Mouse (Mus musculus) heart, embryonic 16.5 days (tissue): ENCODE data around the gene Btbd35f16. TPM values are rescaled to one million over a fixed set of nuclear protein-coding genes. Genes with fewer than 3 reads are reported as not detected.
"Not testable (repeated sequence)": the region's sequence is repeated elsewhere in the genome, so short reads cannot be mapped to it uniquely, and the experiment has no call there.

Experiments used
- ATAC-seq: fragments of 200-750 bp; cut with Nextera tagmentation; replicated peaks from 2 replicates; pipeline ENCODE4 v1.8.0; 2017; ENCODE audit warnings: moderate number of reproducible peaks; ENCODE audit not compliant: insufficient read depth, low FRiP score; ENCODE audit errors: extremely low read depth
- H3K27ac ChIP-seq: fragments of 300-500 bp; sonication (generic); 2 replicates; pipeline ENCODE4 v1.5.1; 2014; ENCODE audit warnings: mild to moderate bottlenecking, low read length, control low read depth, moderate library complexity
- H3K27me3 ChIP-seq: fragments of 300-500 bp; sonication (generic); 2 replicates; pipeline ENCODE4 v1.6.1; 2014; ENCODE audit warnings: low read length, mixed read lengths; ENCODE audit not compliant: control insufficient read depth, insufficient read depth
- H3K36me3 ChIP-seq: fragments of 300-500 bp; sonication (generic); 2 replicates; pipeline ENCODE4 v1.6.1; 2014; ENCODE audit not compliant: control insufficient read depth, insufficient read depth
- H3K4me1 ChIP-seq: fragments of 300-500 bp; sonication (generic); 2 replicates; pipeline ENCODE4 v1.6.1; 2014; ENCODE audit warnings: low read length, mixed read lengths; ENCODE audit not compliant: control insufficient read depth, insufficient read depth
- H3K4me2 ChIP-seq: fragments of 300-500 bp; sonication (generic); 2 replicates; pipeline ENCODE4 v1.6.1; 2014; ENCODE audit warnings: low read depth, mild to moderate bottlenecking, control low read depth, low read length
- H3K4me3 ChIP-seq: fragments of 300-500 bp; sonication (generic); 2 replicates; pipeline ENCODE4 v1.5.1; 2014; ENCODE audit warnings: mild to moderate bottlenecking, control low read depth, low read length
- H3K9ac ChIP-seq: fragments of 300-500 bp; sonication (generic); 2 replicates; pipeline ENCODE4 v1.6.1; 2014; ENCODE audit warnings: low read length, control low read depth
- H3K9me3 ChIP-seq: fragments of 300-500 bp; sonication (generic); replicated peaks from 2 replicates; pipeline ENCODE4 v1.6.1; 2016; ENCODE audit warnings: low read length; ENCODE audit not compliant: control insufficient read depth
- WGBS: fragments of 180-500 bp; shearing (Covaris S2); extraction: QIAGEN DNeasy Blood & Tissue Kit; methylation state at CpG from one replicate; pipeline ENCODE4 v1.1.7; 2014; 5-methylcytosine and 5-hydroxymethylcytosine counted together
- polyA plus RNA-seq: library from polyadenylated mRNA; unstranded; fragments of >200 nt; fragmentation: Nextera tagmentation; extraction: Ambion mirVana; gene quantifications from 2 replicates; pipeline ENCODE4 v1.2.1, GENCODE M21; 2015

The Btbd35f16 gene
- polyA plus RNA-seq, result not detected in 2 replicates

DNA sequence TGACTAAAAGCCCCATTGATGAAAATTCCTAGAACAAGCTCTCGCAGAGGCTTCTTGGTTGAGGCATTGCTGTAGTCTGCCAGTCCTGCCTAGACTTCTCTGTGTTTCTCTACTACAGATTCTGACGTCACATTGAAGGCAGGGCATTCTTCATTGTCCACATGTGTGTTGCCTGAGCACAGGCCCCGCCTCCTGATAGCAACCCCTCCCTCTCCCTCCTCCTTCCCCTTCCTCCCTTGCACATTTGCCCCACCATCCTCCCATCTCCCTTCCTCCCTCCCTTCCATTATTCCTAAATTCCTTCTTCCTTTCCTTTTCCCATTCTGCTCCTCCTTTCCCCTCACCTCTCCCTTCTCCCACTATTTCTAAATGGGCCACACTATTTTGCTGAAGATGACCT lies at the start of gene Btbd35f16:
Gene Btbd35f16 (minus strand): TSS at position 101 of the 400 bp plus-strand sequence.
- WGBS, result no CpG with 5 or more reads among the region's 3 CpGs
- not testable (repeated sequence) for H3K9me3 ChIP-seq, H3K4me2 ChIP-seq, H3K36me3 ChIP-seq, H3K27me3 ChIP-seq, ATAC-seq, H3K4me1 ChIP-seq, H3K4me3 ChIP-seq, H3K9ac ChIP-seq, H3K27ac ChIP-seq

Other genes with a start within 250 kb of the Btbd35f16 start
- not detected in 2 replicates for gene Btbd35f10, start 204.1 kb downstream of the Btbd35f16 start, polyA plus RNA-seq
- not detected in 2 replicates for gene Btbd35f3, start 80.7 kb upstream of the Btbd35f16 start, polyA plus RNA-seq
- not detected in 2 replicates for gene Btbd35f28, start 239.6 kb upstream of the Btbd35f16 start, polyA plus RNA-seq